Mouse (Mus musculus): ENCODE data around the gene Nmrk2.

Gene Nmrk2

GRCm38 (mm10) chr10:81165118-81165517 is 36.7 kb downstream of the Nmrk2 start:
- no peak for DNase-seq (ENCODE audit: low spot score)

- no peak for DNase-seq (ENCODE audit: low spot score)
These were observed 39.6 kb downstream of the Nmrk2 start for GRCm38 (mm10) chr10:81162318-81162652.

- DNase-seq (ENCODE audit: low spot score): no peak
These were observed 40.1 kb downstream of the Nmrk2 start for GRCm38 (mm10) chr10:81161602-81162317.

- no peak for DNase-seq (ENCODE audit: low spot score)
These were observed 47.1 kb downstream of the Nmrk2 start for GRCm38 (mm10) chr10:81154736-81155135.

- DNase-seq (ENCODE audit: low spot score): no peak
These were observed 47.5 kb downstream of the Nmrk2 start for GRCm38 (mm10) chr10:81154313-81154712.

- no peak for DNase-seq (ENCODE audit: low spot score)
These were observed 49.2 kb downstream of the Nmrk2 start for GRCm38 (mm10) chr10:81152609-81153008.

- no peak for DNase-seq (ENCODE audit: low spot score)
These were observed 50.6 kb downstream of the Nmrk2 start for GRCm38 (mm10) chr10:81151261-81151660.

Data from ovary, postnatal 10 days (tissue).